Mouse (Mus musculus) left cerebral cortex, postnatal 14 days (tissue): ENCODE measurements around the gene Asphd2. TPM values are rescaled to one million over a fixed set of nuclear protein-coding genes. Genes with fewer than 3 reads are reported as not detected.

Source experiments
- total RNA-seq, 2 experiments: library from RNA; stranded (reverse); gene quantifications; 2 replicates each; pipeline ENCODE4 v1.2.3; 2021

Asphd2 gene
- total RNA-seq, 2 experiments from 2014 or later = 164 to 171 TPM

Other genes with a start within 250 kb of the Asphd2 start
- 1 to 10 TPM; 1.2 to 1.5 TPM for gene Cryba4, start 142.3 kb downstream of the Asphd2 start, total RNA-seq
- 10 to 100 TPM; 12.9 to 14.5 TPM for gene Crybb1, start 139.1 kb downstream of the Asphd2 start, total RNA-seq
- gene Tpst2, start 118.2 kb downstream of the Asphd2 start, total RNA-seq = 10 to 100 TPM; 41.3 to 42.9 TPM
- 10 to 100 TPM; 37.1 to 37.9 TPM for gene Tfip11, start 68.5 kb downstream of the Asphd2 start, total RNA-seq
- gene Srrd, start 51.8 kb downstream of the Asphd2 start, total RNA-seq = 10 to 100 TPM; 21.6 to 23.0 TPM
- 10 to 100 TPM; 30.0 to 32.7 TPM for gene Hps4, start 51.8 kb downstream of the Asphd2 start, total RNA-seq
- gene Gm6583, start 38.8 kb downstream of the Asphd2 start, total RNA-seq = not detected
- gene Gm6588, start 54.6 kb upstream of the Asphd2 start, total RNA-seq = not detected
- 100 to 1,000 TPM; 158 to 164 TPM for gene Sez6l, start 182.3 kb upstream of the Asphd2 start, total RNA-seq